Mouse (Mus musculus): ENCODE measurements around the gene 1700113H08Rik.

The 1700113H08Rik gene

GRCm38 (mm10) chr10:87057500-87058250 lies at the start of gene 1700113H08Rik:
TSS of gene 1700113H08Rik (plus strand) at chr10:87058045.
- DNase-seq (ENCODE audit: low spot score) = peak; percentile 19

DNA sequence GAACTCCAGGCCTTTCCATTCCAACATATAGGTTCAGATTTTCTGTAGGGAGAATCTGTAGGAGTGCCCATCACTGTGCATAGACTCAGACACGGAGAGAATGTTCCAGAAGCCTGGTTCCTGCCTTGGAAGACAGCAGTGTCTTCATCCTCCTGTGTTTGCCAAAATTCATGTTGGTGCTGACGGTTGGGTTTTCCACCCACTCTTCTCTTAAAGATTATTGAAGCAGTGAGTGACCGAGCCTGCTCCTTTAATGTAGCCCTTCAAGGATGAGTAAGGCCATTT lies 49.7 kb upstream of the 1700113H08Rik start:
- DNase-seq (ENCODE audit: low spot score) = no peak

- no peak for DNase-seq (ENCODE audit: low spot score)
Measured at GRCm38 (mm10) chr10:87012087-87012486, 45.8 kb upstream of the 1700113H08Rik start.

DNA sequence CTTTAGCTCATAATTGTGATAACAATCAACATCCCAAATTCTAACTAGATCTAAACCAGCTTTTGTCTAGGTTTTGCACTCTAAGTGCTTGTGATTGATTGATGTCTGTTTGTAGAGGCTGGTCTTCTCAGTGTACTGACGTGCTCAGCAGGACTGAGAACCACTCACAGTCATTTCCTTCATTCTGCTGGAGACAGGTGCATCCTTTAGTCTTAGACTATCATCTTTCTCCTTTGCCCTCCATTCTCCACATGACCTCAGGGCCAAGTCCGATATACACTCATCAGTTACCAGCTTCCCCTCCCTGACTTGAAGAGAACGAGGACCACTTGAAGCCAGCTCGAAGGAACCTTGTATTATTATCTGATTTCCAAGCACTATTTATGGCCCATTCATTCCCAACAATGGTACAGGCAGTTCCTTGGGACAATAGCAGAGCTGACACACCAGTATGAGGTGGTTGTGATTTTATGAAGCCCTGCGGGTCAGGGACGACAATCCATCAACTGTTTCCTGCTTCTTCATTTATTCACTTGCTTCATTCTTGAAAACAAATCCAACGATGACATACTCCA lies 43.4 kb upstream of the 1700113H08Rik start:
- no peak for DNase-seq (ENCODE audit: low spot score)

GRCm38 (mm10) chr10:87015403-87015802 lies 42.4 kb upstream of the 1700113H08Rik start:
- DNase-seq (ENCODE audit: low spot score) = no peak

GRCm38 (mm10) chr10:87016151-87016692 lies 41.6 kb upstream of the 1700113H08Rik start:
- DNase-seq (ENCODE audit: low spot score) = no peak

- no peak for DNase-seq (ENCODE audit: low spot score)
Measured at GRCm38 (mm10) chr10:87018876-87019275, 39.0 kb upstream of the 1700113H08Rik start.

GRCm38 (mm10) chr10:87020711-87021110 lies 37.1 kb upstream of the 1700113H08Rik start:
- peak; percentile 70 for DNase-seq (ENCODE audit: low spot score)

DNA sequence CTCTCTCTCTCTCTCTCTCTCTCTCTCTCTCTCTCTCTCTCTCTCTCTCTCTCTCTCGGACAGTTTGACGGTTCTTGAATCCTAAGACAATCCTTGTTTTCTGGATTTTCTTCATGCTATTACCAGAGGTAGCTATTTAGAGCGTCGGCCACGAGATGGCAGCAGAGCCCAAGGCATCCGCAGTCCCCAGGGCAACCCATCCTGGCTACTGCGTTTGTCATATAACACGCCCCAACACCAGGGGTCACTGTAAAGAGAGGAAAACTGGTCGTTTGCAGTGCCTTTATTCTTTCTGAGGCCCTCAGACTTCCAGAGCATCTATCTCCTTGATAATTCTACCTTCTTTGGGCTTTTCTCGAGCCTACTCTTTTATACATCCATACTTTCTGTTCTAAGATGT lies 33.0 kb upstream of the 1700113H08Rik start:
- DNase-seq (ENCODE audit: low spot score) = peak; percentile 84

- DNase-seq (ENCODE audit: low spot score) = no peak
Measured at GRCm38 (mm10) chr10:87032768-87033167, 25.1 kb upstream of the 1700113H08Rik start.

DNA sequence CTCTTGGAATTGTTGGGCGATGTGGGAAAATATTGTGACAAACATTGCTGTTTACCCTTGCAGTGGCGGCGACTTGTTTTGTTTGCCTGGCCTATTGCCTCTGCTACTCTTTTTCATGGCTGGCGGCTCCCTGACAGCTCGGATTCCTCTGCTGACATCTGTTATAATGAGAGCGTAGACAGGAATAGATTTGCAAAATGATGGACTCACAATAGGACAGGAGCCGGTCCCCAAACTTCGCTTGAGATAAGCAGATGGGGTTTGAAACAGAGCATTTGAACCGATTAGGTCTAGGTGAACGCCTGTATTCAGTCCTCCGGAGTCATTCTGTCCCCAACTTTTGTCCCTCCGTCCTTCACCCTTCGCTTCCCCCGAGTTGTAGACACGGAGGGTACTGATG lies 22.0 kb upstream of the 1700113H08Rik start:
- DNase-seq (ENCODE audit: low spot score) = no peak

DNA sequence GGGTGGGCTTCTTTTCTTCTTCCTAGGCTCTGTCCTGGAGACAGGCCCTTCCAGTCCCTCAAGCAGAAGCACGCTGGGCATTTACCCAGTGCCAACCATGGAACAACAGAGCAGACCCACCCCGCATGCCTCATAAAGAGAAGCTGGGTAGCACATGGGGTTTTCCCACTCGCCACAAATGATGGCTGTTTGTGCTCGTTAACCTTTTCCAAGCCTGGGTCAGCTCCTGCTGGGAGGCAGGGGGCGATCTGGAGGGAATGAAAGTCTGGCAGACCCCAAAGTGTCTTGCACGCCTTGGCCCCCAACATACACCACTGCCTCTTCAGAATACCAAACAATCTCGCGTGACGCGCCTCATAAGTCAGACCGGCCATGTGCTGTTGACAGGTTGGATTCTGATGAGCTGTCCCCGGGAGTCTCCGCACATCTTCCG lies 21.6 kb upstream of the 1700113H08Rik start:
- no peak for DNase-seq (ENCODE audit: low spot score)

DNA sequence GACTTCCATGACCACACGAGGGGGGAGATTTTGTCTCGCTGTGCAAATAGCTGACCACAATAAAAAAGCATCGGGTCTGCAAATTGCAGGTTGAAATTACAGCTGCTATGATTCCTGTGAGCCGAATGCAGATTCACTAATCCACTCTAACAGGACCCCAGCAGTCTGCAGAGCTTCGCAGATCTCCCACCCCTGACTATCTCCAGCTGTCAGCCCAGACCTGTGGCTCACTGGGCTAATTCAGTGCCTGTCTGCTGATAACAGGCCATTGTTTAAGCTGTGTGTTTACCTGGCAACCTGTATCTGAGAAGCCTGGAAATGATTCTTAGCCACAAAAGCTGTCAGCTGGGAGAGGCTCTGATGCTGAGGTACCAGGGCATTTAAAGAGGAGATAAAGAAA lies 20.8 kb upstream of the 1700113H08Rik start:
- DNase-seq (ENCODE audit: low spot score) = no peak

GRCm38 (mm10) chr10:87039340-87039739 lies 18.5 kb upstream of the 1700113H08Rik start:
- no peak for DNase-seq (ENCODE audit: low spot score)

DNA sequence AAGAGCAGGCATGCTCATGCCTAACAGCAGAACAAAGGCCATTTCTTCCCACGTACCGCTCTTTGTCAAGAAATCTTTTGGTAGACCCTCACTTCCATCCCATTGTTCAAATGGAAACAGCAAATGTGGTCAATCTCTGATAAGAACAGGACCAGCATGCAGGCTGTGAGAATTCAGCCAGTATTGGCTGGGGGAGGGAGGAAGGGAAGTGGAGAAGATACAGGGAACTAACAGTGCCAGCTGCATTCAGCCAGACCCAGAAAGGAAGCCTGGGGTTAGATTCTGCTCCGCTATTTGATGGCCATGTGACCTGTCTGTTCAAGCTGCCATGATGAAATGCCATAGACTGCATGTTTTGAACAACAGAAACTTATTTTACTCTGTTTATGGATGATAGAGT lies 18.0 kb upstream of the 1700113H08Rik start:
- DNase-seq (ENCODE audit: low spot score) = no peak

- no peak for DNase-seq (ENCODE audit: low spot score)
Measured at GRCm38 (mm10) chr10:87041265-87041664, 16.6 kb upstream of the 1700113H08Rik start.

GRCm38 (mm10) chr10:87045273-87045672 lies 12.6 kb upstream of the 1700113H08Rik start:
- DNase-seq (ENCODE audit: low spot score) = no peak

- no peak for DNase-seq (ENCODE audit: low spot score)
Measured at GRCm38 (mm10) chr10:87046469-87046868, 11.4 kb upstream of the 1700113H08Rik start.

DNA sequence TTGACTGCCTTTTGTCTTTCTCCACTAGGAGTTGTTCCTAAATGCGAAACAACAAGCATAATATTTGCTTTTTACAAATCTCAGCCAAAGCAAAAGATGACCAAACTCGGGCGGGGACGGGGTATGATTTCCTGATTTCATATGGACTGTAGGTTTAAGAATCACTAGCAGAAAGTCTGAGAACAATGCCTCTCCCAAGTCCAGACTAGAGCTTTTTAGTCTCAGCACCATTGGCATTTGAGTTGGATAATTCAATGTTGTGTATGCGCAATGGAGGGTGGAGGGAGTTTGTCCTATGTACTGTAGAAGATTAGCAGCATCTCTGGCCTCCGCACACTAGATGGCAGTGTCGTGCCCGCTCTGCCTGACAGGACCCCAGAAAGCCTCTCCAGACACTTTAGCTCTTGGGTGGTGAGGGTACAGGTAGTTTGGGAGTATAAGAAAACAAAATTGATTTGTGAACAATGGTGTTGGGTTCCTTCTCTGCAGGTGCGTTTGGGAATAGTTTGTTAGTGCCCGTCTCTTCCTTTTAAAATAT lies 10.8 kb upstream of the 1700113H08Rik start:
- no peak for DNase-seq (ENCODE audit: low spot score)

DNA sequence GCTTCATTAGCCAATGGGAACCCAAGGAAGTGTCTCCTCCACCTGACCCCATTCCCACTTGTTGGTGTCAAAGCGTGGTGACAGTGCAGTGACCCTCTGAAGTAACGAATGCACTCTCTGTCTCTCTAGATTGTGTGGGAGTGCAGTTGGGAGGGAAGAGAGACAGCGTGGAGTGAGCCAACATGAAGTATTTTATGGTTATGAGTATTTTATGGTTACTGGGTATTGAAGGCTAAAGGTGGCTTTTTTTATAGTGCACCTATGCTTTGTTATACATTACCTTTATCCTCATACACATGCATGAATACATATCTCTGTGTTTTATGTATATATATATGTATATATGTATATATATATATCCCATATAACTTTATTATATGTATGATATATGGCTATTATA lies 8.7 kb upstream of the 1700113H08Rik start:
- DNase-seq (ENCODE audit: low spot score) = no peak

DNA sequence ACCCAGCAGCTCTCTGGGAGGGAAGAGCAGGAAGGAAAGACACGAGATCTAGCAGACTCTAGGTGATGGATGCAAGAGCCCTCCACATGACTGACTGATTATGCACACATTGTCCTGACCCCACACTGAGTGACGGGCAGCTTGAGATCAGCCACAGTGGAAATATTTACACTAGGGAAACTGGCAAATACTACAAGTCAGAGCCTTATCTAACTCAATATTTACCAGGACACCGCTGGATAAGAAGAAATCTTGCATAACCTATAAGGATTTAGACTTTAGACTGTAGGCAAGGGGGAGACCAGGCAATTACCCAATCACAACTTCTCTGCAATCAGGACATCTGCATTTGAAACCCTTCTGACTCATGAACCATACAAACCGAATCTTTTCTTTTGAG lies 6.1 kb upstream of the 1700113H08Rik start:
- no peak for DNase-seq (ENCODE audit: low spot score)

DNA sequence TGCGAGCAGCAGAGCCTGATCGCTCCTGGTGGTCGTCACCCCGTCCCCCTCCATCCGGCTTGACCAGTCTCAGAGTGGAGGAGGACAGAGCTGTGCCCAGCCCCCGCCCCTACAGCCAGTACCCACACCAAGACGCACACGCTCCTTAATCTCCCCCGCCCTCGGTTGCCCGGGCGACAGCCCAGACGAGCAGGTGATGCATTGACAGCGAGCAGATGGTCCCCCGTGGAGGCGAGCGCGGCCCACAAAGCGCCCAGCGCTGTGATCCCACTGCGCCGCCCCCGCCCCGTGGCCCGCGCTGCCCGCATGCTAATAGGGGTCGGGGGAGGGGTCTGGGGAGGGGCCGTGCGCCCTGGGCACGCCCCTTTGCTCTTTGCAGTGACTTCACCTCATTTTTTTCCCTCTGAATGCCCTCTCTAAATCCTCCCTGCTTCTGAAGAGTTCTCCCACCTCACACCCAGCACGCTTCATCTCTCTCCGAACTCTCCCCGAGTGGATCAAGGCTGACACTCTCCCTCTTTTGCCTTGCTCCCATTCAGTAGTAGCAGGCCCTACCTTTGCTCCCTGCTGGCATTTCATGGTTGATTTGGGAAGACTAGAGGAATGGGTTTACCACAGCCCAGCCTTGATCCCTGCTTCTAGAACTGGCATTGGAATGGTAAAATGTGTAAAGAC lies 543 bp downstream of the 1700113H08Rik start:
- DNase-seq (ENCODE audit: low spot score) = peak; percentile 69

DNA sequence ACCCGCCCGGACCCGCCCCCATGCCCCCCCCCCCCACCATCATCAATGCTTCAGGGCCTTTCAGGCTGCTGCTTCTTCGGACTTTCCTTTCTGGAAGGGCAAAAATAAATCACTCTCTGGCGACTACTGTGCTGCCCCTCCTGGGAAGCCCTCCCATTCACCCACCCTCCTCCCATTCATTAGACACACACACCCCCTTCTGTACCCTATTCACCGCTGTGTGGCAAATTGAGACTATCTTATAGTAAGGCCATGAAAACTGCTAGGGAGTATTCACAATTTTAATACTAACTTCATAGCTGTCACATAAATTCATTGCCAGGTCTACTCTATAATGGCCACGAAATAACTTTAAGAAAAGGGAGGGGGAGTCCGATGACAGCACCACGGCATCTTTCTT lies 1.1 kb downstream of the 1700113H08Rik start:
- no peak for DNase-seq (ENCODE audit: low spot score)

Data from layer of hippocampus, adult 11-12 months (tissue).